Mouse (Mus musculus) heart, embryonic 15.5 days (tissue): ENCODE results near the gene Dnajb4. TPM values are rescaled to one million over a fixed set of nuclear protein-coding genes. Genes with fewer than 3 reads are reported as not detected.
"Not testable (repeated sequence)": the region's sequence is repeated elsewhere in the genome, so short reads cannot be mapped to it uniquely, and the experiment has no call there.

Experiments used
- ATAC-seq: fragments of 200-750 bp; cut with Nextera tagmentation; replicated peaks from 2 replicates; pipeline ENCODE4 v1.8.0; 2017; ENCODE audit warnings: low read depth, moderate TSS enrichment; ENCODE audit not compliant: insufficient number of reproducible peaks, insufficient read depth, low FRiP score
- H3K27ac ChIP-seq: fragments of 300-500 bp; sonication (generic); 2 replicates; pipeline ENCODE4 v1.5.1; 2015; ENCODE audit warnings: mild to moderate bottlenecking, inconsistent platforms
- H3K27me3 ChIP-seq: fragments of 300-500 bp; sonication (generic); 2 replicates; pipeline ENCODE4 v1.6.1; 2015; ENCODE audit warnings: inconsistent platforms
- H3K36me3 ChIP-seq: fragments of 300-500 bp; sonication (generic); 2 replicates; pipeline ENCODE4 v1.6.1; 2015; ENCODE audit warnings: mild to moderate bottlenecking, inconsistent platforms
- H3K4me1 ChIP-seq: fragments of 300-500 bp; sonication (generic); replicated peaks from 2 replicates; pipeline ENCODE4 v1.6.1; 2015; ENCODE audit warnings: inconsistent platforms
- H3K4me2 ChIP-seq: fragments of 300-500 bp; sonication (generic); 2 replicates; pipeline ENCODE4 v1.6.1; 2015; ENCODE audit warnings: inconsistent platforms, mild to moderate bottlenecking, moderate library complexity
- H3K4me3 ChIP-seq: fragments of 300-500 bp; sonication (generic); 2 replicates; pipeline ENCODE4 v1.5.1; 2015; ENCODE audit warnings: mild to moderate bottlenecking, inconsistent platforms
- H3K9ac ChIP-seq: fragments of 300-500 bp; sonication (generic); 2 replicates; pipeline ENCODE4 v1.6.1; 2015; ENCODE audit warnings: mild to moderate bottlenecking, inconsistent platforms
- H3K9me3 ChIP-seq: fragments of 300-500 bp; sonication (generic); replicated peaks from 2 replicates; pipeline ENCODE4 v1.6.1; 2016; ENCODE audit warnings: inconsistent platforms
- whole genome bisulfite sequencing: fragments of 180-500 bp; shearing (Covaris S2); methylation state at CpG from one replicate; pipeline ENCODE4 v1.1.7; 2015; ENCODE audit warnings: mixed read lengths; 5-methylcytosine and 5-hydroxymethylcytosine counted together
- polyA plus RNA-seq: library from polyadenylated mRNA; unstranded; fragments of >200 nt; fragmentation: Nextera tagmentation; extraction: Ambion mirVana; gene quantifications from 2 replicates; pipeline ENCODE4 v1.2.1, GENCODE M21; 2015

Dnajb4 gene
- polyA plus RNA-seq, 1 experiment from 2014 or later: 50.3 TPM

DNA sequence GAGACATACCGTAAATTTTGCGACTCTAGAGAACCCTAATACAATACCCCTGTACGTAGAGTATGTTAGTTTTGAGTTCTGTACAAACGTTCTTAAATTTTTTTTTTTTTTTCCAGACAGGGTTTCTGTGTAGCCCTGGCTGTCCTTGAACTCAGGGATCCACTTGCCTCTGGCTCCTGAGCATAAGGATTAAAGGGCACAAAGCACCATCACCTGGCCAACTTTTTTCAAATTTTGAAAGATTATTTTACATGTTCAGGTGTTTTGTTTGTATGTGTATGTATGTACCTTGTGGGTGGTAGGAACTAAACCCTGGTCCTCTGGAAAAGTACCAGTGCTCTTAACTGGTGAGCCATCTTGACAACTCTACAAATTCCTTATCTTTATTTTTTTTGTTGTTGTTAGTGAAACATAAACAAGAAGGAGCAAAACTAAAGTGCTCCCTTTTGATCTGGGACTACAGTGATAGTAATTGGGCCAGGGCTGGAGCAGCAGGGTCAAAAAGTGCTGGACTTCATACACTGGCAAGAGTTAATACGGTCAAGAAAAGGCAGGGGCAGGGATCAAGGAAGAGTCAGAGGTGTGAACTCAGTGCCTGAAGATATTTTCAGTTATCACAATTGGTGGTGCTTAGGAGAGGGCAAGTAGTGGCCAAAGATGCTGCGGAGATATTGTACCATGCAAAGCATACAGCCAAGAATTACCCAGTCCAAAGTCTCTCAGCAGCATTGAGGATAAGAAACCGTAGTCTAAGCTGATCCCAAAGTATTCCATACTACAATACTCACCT lies 1.8 kb downstream of the Dnajb4 start:
- no peak overlapping the region for H3K4me3 ChIP-seq
- H3K4me2 ChIP-seq: peak overlapping the region; percentile 10; the same call in 1 of the 2 replicates
- 84% methylated on average over 7 of the region's 7 CpGs for WGBS
- H3K27me3 ChIP-seq: no peaks in the 10 kb centered on the region
- H3K4me1 ChIP-seq: peaks cover 25% of the 10 kb centered on the region
- no peaks in the 10 kb centered on the region for H3K36me3 ChIP-seq
- no peak overlapping the region for H3K27ac ChIP-seq
- ATAC-seq: no peak
- H3K9ac ChIP-seq: no peak overlapping the region
- H3K9me3 ChIP-seq: no peaks in the 10 kb centered on the region

DNA sequence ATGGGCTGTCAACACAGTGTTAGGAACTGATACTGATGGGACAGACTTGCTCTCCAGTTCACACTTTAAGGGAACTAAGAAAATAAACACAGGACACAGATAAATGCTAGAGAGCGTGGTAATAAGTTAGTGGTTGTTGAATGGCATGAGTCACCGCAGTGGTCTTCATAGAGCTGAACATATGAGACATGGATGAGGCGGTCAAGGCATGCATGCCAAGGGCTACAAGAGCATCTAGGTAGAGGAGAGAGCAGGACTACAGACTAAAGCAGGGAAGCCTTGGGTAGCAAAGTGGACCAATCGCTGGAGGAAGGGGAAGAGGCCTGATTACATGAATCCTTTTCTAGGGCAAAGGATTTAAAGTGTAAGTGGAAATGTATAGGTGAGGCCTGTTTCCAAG lies 2.9 kb downstream of the Dnajb4 start:
- Histone ChIP-seq H3K27ac (no peak overlapping the region), H3K9me3 (no peaks in the 10 kb centered on the region), H3K36me3 (no peaks in the 10 kb centered on the region), H3K9ac (no peak overlapping the region), H3K4me1 (peaks cover 13% of the 10 kb centered on the region), H3K4me3 (no peak overlapping the region), H3K27me3 (no peaks in the 10 kb centered on the region), H3K4me2 (no peak overlapping the region)
- ATAC-seq: no peak
- 89% methylated on average over 4 of the region's 4 CpGs for WGBS

DNA sequence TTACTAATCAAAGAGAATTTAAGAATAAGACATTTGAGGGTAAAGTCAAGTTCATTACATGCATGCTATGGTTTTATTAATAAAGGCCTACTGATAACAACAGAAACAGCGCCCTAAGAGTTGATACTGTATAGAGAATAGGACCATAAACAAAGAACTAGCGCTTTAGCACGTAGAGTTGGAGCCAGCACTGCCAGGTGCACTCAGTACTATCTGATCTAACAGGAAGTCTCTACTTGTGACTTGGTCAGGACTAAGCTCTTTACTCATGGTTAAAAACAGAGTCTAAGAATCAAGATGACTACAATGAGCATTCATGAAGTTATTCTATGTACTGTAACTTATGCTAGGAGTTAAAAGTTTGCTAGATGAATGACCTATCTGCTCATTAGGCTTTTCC lies 5.5 kb downstream of the Dnajb4 start:
- Histone ChIP-seq H3K9ac (no peak overlapping the region), H3K4me3 (no peak overlapping the region), H3K9me3 (no peaks in the 10 kb centered on the region), H3K27me3 (no peaks in the 10 kb centered on the region), H3K36me3 (no peaks in the 10 kb centered on the region), H3K4me2 (no peak overlapping the region), H3K27ac (no peak overlapping the region), H3K4me1 (peaks cover 8% of the 10 kb centered on the region)
- 63% methylated on average over 3 of the region's 3 CpGs for WGBS
- ATAC-seq: no peak

DNA sequence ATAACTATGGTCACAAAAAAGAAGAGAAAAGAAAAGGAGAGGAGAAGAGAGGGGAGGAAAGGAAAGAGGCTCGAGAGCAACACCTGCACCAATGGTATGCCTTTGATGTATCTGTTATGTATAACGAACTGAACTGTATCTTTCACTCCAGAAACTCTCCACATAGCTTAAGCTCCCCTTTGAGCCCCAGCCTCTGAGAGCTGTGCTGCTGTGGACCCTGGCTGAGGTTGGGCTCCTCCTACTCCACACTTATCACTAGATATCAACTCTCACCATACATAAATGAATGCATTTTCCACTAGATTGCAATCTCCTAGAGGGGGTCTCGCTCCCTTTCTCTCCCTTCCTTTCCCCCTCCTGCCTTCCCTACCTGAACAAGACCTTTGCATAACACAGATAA lies 6.1 kb downstream of the Dnajb4 start:
- no peaks in the 10 kb centered on the region for H3K9me3 ChIP-seq
- no peak for ATAC-seq
- no peaks in the 10 kb centered on the region for H3K36me3 ChIP-seq
- no peak overlapping the region for H3K4me3 ChIP-seq
- H3K4me1 ChIP-seq: peaks cover 6% of the 10 kb centered on the region
- no peak overlapping the region for H3K9ac ChIP-seq
- no peak overlapping the region for H3K4me2 ChIP-seq
- H3K27ac ChIP-seq: no peak overlapping the region; the same call in 1 of the 2 replicates
- WGBS: 51% methylated on average over 3 of the region's 3 CpGs
- H3K27me3 ChIP-seq: no peaks in the 10 kb centered on the region

DNA sequence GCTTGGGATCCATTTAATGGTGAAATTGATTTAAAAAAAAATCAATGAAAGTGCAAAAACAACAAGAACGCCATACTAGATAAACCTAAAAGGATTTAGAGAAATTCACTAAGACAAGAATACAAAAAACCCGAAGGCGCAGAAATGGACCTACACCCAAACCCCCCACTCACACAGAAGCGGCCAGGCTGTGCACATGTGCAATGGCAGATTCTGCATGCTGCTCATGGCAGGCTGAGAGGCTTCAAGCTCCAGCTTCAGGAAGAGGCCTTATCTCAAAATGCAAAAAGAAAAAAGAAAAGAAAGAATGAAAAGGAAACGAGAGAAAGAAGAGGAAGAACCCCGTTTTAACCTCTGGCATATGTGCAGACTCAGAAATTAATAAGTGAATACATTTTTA lies 6.7 kb downstream of the Dnajb4 start:
- Histone ChIP-seq H3K9me3 (no peaks in the 10 kb centered on the region), H3K4me3 (no peak overlapping the region), H3K27ac (no peak overlapping the region), H3K4me1 (peaks cover 2% of the 10 kb centered on the region), H3K27me3 (no peaks in the 10 kb centered on the region), H3K36me3 (no peaks in the 10 kb centered on the region), H3K4me2 (no peak overlapping the region), H3K9ac (no peak overlapping the region)
- no peak for ATAC-seq
- WGBS: 73% methylated on average over 6 of the region's 6 CpGs

DNA sequence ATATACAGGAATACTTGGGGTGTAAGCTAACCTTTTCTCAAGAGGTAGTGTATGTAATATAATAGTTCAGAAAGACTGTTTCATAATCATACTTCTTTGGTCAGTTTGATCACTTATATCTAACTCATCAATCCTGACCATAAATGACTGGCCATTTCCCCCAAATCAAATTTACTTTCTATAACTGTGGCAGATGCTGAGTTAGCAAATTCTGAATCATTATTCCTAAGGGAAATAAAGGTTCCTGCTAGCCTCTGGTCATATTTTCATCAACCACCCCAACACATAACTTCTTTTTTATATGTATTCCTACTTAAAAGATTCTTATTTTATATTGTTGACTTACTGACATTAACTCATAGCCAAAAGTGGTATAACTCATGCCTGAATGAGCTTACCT lies 7.2 kb downstream of the Dnajb4 start:
- no peaks in the 10 kb centered on the region for H3K36me3 ChIP-seq
- H3K4me2 ChIP-seq: no peak overlapping the region
- no peak overlapping the region for H3K27ac ChIP-seq
- no peak overlapping the region for H3K4me3 ChIP-seq
- H3K9ac ChIP-seq: no peak overlapping the region
- no peaks in the 10 kb centered on the region for H3K27me3 ChIP-seq
- no peak for ATAC-seq
- no peaks in the 10 kb centered on the region for H3K9me3 ChIP-seq
- no peaks in the 10 kb centered on the region; the same call in 1 of the 2 replicates for H3K4me1 ChIP-seq

DNA sequence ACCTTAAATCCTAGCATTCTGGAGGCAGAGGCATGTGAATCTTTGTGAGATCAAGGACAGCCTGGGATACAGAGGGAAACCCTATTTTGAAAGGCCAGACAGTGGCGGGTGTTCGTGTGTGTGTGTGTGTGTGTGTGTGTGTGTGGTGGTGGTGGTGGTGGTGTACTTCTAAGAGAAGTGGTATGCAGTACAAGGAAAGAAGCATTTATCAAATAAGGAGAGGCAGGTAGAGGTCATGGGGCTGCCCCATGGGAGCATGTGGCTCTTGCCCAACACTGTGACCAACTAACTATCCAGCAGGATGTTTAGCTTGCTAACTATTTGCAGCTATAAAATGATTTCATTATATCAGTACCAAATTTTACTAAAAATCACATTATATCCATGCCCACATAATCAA lies 8.5 kb downstream of the Dnajb4 start:
- Histone ChIP-seq H3K9me3 (no peaks in the 10 kb centered on the region), H3K27ac (no peak overlapping the region), H3K4me1 (no peaks in the 10 kb centered on the region; the same call in 1 of the 2 replicates), H3K4me2 (no peak overlapping the region), H3K27me3 (no peaks in the 10 kb centered on the region), H3K36me3 (no peaks in the 10 kb centered on the region), H3K9ac (no peak overlapping the region), H3K4me3 (no peak overlapping the region)
- no peak for ATAC-seq
- 85% methylated on average over 2 of the region's 2 CpGs for WGBS

DNA sequence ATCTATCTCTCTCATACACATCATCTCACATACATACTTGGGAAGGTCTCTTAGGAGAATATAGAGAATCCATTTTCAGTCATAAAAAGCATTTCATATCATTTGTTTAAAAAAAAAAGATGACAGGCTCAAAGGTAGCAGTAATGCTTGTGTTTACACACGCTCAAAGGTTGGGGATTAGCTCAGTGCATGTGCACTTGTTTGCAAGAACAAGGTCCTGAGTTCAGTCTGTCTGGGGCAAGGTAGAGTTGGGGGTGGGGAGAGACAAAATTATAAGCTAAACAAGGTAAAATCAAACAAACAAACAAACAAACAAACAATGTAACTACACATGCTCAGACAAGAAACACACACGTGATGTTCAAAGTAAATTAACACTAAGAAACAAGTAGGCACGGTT lies 8.9 kb downstream of the Dnajb4 start:
- Histone ChIP-seq H3K9me3 (no peaks in the 10 kb centered on the region), H3K9ac (no peak overlapping the region), H3K27ac (no peak overlapping the region), H3K4me3 (no peak overlapping the region), H3K4me2 (no peak overlapping the region), H3K27me3 (no peaks in the 10 kb centered on the region), H3K4me1 (no peaks in the 10 kb centered on the region; the same call in 1 of the 2 replicates), H3K36me3 (no peaks in the 10 kb centered on the region)
- no peak for ATAC-seq
- WGBS: 90% methylated on average over 3 of the region's 3 CpGs

DNA sequence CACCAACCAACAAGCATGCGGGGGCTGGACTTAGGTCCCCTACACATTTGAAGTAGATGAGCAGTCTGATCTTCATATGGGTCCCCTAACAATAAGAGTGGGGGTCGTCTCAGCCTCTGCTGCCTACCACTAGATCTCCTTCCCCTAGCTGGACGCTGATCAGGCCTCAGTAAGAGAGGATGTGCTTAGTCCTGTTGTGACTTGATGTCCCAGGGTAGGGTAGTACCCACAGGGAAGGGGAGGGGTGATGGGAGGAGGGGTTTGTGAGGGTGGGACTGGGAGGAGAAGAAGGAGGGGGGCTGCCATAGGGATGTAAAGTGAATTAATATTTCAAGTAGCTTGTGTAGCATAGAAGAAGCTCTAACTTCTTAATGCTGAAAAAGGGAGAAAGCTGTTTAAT lies 11.0 kb downstream of the Dnajb4 start:
- 64% methylated on average over 3 of the region's 3 CpGs for WGBS
- Histone ChIP-seq H3K36me3 (no peaks in the 10 kb centered on the region), H3K4me3 (no peak overlapping the region), H3K9me3 (no peaks in the 10 kb centered on the region), H3K4me1 (no peaks in the 10 kb centered on the region; the same call in 1 of the 2 replicates), H3K9ac (no peak overlapping the region), H3K4me2 (no peak overlapping the region), H3K27me3 (no peaks in the 10 kb centered on the region), H3K27ac (no peak overlapping the region)
- ATAC-seq: no peak

DNA sequence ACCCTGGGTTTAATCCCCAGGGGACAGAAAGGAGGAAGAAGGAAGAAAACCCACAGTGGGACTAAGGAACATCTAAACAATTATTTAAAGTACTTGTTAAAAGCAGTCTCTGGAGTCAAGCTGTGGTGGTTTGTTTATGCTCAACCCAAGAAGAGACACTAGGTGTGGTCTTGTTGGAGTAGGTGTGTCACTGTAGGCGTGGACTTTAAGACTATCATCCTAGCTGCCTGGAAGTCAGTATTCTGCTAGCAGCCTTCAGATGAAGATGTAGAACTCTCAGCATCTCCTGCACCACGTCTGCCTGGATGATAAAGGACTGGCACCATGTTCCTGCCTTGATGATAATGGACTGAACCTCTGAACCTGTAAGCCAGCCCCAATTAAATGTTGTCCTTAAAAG lies 12.9 kb downstream of the Dnajb4 start:
- not testable (repeated sequence) for H3K36me3 ChIP-seq, H3K4me3 ChIP-seq, H3K4me2 ChIP-seq, H3K9me3 ChIP-seq, H3K4me1 ChIP-seq, H3K27me3 ChIP-seq, ATAC-seq, H3K9ac ChIP-seq, H3K27ac ChIP-seq
- WGBS: 38% methylated on average over 2 of the region's 2 CpGs

DNA sequence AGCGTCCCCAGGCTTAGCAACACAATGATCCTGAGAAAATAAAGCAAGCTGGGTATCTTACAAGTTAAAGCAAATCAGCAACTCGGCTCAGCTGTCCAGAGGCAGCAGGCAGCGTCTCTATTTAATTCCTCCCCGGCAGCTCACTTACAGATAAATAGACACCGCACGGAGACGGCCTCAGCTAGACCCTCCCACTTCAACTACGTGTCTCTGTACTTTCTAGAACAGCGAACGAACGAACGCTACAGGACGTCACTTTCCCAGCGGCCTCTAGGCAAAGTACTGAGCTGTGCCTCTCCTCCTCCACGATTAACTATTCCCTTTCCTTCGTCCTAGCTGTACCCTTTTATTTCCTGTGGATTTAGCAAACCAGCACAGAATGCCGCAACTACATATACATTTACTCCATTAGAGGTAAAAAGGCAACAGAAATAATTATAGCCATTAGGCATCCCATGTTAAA lies 16.4 kb downstream of the Dnajb4 start:
- peaks cover 16% of the 10 kb centered on the region for H3K4me1 ChIP-seq
- ATAC-seq: peak; percentile 96
- peak overlapping the region; percentile 59 for H3K4me2 ChIP-seq
- H3K27me3 ChIP-seq: no peaks in the 10 kb centered on the region
- H3K27ac ChIP-seq: peak overlapping the region; percentile 94
- WGBS: under 1% methylated on average over 17 of the region's 17 CpGs
- H3K36me3 ChIP-seq: no peaks in the 10 kb centered on the region
- H3K9ac ChIP-seq: peak overlapping the region; percentile 70
- H3K4me3 ChIP-seq: peak overlapping the region; percentile 69
- no peaks in the 10 kb centered on the region for H3K9me3 ChIP-seq

DNA sequence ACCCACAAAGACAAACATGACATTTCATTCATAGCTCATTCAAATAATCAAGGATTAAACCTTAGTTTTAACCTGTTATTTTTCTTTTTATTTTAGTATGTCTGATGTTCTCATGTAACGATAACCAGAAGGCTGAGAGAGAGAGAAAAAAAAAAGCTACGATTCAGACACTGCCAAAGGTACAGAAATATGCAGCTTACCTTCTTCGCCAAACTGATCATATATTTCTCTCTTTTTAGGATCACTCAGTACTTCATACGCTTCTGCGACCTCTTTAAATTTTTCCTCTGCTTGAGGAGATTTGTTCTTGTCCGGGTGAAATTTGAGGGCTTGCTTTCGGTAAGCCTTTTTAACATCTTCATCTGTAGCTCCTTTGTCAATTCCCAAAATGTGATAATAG lies 16.9 kb downstream of the Dnajb4 start:
- H3K4me2 ChIP-seq: peak overlapping the region; percentile 59
- H3K4me3 ChIP-seq: peak overlapping the region; percentile 69
- H3K9ac ChIP-seq: peak overlapping the region; percentile 70
- peak overlapping the region; percentile 94 for H3K27ac ChIP-seq
- WGBS: 2% methylated on average over 7 of the region's 7 CpGs
- peaks cover 17% of the 10 kb centered on the region for H3K4me1 ChIP-seq
- H3K27me3 ChIP-seq: no peaks in the 10 kb centered on the region
- ATAC-seq: no peak
- no peaks in the 10 kb centered on the region for H3K9me3 ChIP-seq
- H3K36me3 ChIP-seq: no peaks in the 10 kb centered on the region
